Comparison of ENCODE assay signal across 8 mouse cellular contexts in the genomic region with DNA sequence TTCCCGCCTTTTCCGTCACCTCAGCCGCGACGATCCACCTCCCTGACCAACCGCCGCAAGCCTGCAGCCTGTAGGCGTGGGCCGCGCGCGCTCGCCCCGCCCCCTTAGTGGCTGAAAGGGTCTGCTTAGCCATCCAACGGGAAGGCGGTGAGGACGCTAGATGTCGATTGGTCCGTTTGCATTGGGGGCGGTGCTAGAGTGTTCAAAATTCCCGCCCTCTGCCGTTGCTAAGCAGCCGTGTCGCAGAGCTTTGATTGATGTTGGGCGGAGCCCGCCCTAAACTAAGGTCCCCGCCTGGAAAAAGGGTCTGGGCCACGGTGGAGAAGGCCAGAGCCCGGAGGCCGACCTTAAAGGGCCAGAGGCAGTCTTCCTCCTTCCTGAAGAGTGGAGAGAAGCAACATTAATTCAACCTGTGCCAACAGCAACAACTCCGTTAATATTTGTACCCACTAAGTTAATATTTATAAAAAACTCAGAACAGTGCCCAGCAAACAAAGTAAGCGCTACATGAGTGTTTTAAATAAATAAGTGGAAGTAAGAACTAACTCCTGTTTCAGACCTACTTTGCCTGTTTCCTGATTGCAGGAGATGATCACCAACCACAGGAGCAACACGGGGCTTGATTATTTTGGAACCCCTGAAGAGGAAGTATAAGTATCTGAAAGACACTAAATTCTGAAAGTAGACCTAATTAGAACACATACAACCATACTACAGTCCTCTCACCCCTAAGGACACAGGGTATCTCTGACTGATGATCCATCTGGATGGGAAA. TPM values are rescaled to one million over a fixed set of nuclear protein-coding genes. Genes with fewer than 3 reads are reported as not detected.
A peak's percentile ranks its signal among the peaks of the same experiment; 100 is the strongest.
DNase-seq lines count a peak whose midpoint lies in the region; ATAC-seq lines count a peak whose summit lies in the region.

TSS of gene Msh5 (minus strand) at position 65 of the 775 bp plus-strand sequence.

- 3% methylated on average over 33 of the region's 33 CpGs for WGBS in hindbrain, embryonic 13.5 days

- H3K27me3 ChIP-seq in hindbrain, embryonic 13.5 days, result no peaks in the 10 kb centered on the region

- no peaks in the 10 kb centered on the region for H3K9me3 ChIP-seq in hindbrain, embryonic 13.5 days

- H3K4me2 ChIP-seq in hindbrain, embryonic 13.5 days, result peak within 1 kb of the TSS; percentile 99

- peak within 1 kb of the TSS; percentile 55 for H3K4me3 ChIP-seq in hindbrain, embryonic 13.5 days

- peak within 1 kb of the TSS; percentile 83 for H3K9ac ChIP-seq in hindbrain, embryonic 13.5 days

- peak within 1 kb of the TSS; percentile 69 for H3K27ac ChIP-seq in hindbrain, embryonic 13.5 days

- peak; percentile 97 for ATAC-seq in hindbrain, embryonic 13.5 days (ENCODE audit: low FRiP score)

- DNase-seq in NIH3T3 (ENCODE audit: low read depth), result peak; percentile 99
- DNase-seq in cerebellum, postnatal 10 days, result peak; percentile 99
- DNase-seq in frontal cortex, postnatal 10 days (ENCODE audit: low spot score in 2 of 2), result peak; percentile 95 to 96
- DNase-seq in layer of hippocampus, postnatal 36 days, result peak; percentile 87 to 92
- DNase-seq in lung, postnatal 36 days, result peak; percentile 99
- DNase-seq in retina, postnatal 1 day, result peak; percentile 100
- peak; percentile 90 to 95 for DNase-seq in urinary bladder, adult 18-20 months (ENCODE audit: low spot score in 2 of 2)

- peaks cover 35% of the 10 kb centered on the region for H3K4me1 ChIP-seq in hindbrain, embryonic 13.5 days (replicated peaks)

- H3K36me3 ChIP-seq in hindbrain, embryonic 13.5 days, result no peaks in the 10 kb centered on the region

RNA-seq across cellular contexts. Expression of gene Msh5, which starts in this region (rescaled TPM):
- 2.7 and 3.5 TPM in 2 replicates for polyA plus RNA-seq in hindbrain, embryonic 13.5 days (2015; fragmentation: Nextera tagmentation; extraction: Ambion mirVana)
- total RNA-seq in layer of hippocampus, postnatal 36 days (2021), result under 1 TPM; 0.62 to 0.73 TPM

Comparison
In these comparisons a context has a peak if more than half of its experiments do, and no peak if none do; other contexts are left out.
1. Peak in every context shown above with its lines: DNase-seq, ATAC-seq, H3K4me3 ChIP-seq and H3K27ac ChIP-seq.
2. Peak in DNase-seq in layer of hippocampus, postnatal 36 days; RNA of the gene not detected or under 1 TPM.